Mouse (Mus musculus) heart, embryonic 11.5 days (tissue): Measurements from ENCODE around the gene Csrnp3. TPM values are rescaled to one million over a fixed set of nuclear protein-coding genes. Genes with fewer than 3 reads are reported as not detected.

Experiments
- ATAC-seq: fragments of 200-750 bp; cut with Nextera tagmentation; replicated peaks from 2 replicates; pipeline ENCODE4 v1.8.0; 2017; ENCODE audit warnings: moderate library complexity; ENCODE audit not compliant: insufficient number of reproducible peaks, low FRiP score, low TSS enrichment
- H3K27ac ChIP-seq: fragments of 300-500 bp; sonication (generic); 2 replicates; pipeline ENCODE4 v1.5.1; 2014; ENCODE audit warnings: mild to moderate bottlenecking, low read depth, low read length
- H3K27me3 ChIP-seq: fragments of 300-500 bp; sonication (generic); 2 replicates; pipeline ENCODE4 v1.6.1; 2014; ENCODE audit warnings: mild to moderate bottlenecking, low read length, mixed read lengths; ENCODE audit not compliant: control insufficient read depth, insufficient read depth
- H3K36me3 ChIP-seq: fragments of 300-500 bp; sonication (generic); 2 replicates; pipeline ENCODE4 v1.6.1; 2014; ENCODE audit warnings: mild to moderate bottlenecking, low read length, moderate library complexity, mixed read lengths; ENCODE audit not compliant: control insufficient read depth, insufficient read depth
- H3K4me1 ChIP-seq: fragments of 300-500 bp; sonication (generic); 2 replicates; pipeline ENCODE4 v1.6.1; 2014; ENCODE audit warnings: low read length; ENCODE audit not compliant: control insufficient read depth, insufficient read depth
- H3K4me2 ChIP-seq: fragments of 300-500 bp; sonication (generic); 2 replicates; pipeline ENCODE4 v1.6.1; 2014; ENCODE audit warnings: mild to moderate bottlenecking, moderate library complexity
- H3K4me3 ChIP-seq: fragments of 300-500 bp; sonication (generic); 2 replicates; pipeline ENCODE4 v1.5.1; 2014; ENCODE audit warnings: low read depth, low read length
- H3K9ac ChIP-seq: fragments of 300-500 bp; sonication (generic); 2 replicates; pipeline ENCODE4 v1.6.1; 2014; ENCODE audit warnings: mild to moderate bottlenecking, low read depth, low read length, moderate library complexity
- H3K9me3 ChIP-seq: fragments of 300-500 bp; sonication (generic); replicated peaks from 2 replicates; pipeline ENCODE4 v1.6.1; 2016; ENCODE audit warnings: low read length; ENCODE audit not compliant: control insufficient read depth
- WGBS: fragments of 180-500 bp; shearing (Covaris S2); extraction: QIAGEN DNeasy Blood & Tissue Kit; methylation state at CpG from one replicate; pipeline ENCODE4 v1.1.7; 2014; ENCODE audit not compliant: insufficient replicate concordance; 5-methylcytosine and 5-hydroxymethylcytosine counted together
- polyA plus RNA-seq: library from polyadenylated mRNA; unstranded; fragments of >200 nt; fragmentation: Nextera tagmentation; extraction: Ambion mirVana; gene quantifications from 2 replicates; pipeline ENCODE4 v1.2.1, GENCODE M21; 2014

Csrnp3 gene
- polyA plus RNA-seq, 1 experiment from 2014 or later: 2.2 TPM

- Histone ChIP-seq H3K27me3 (no peaks in the 10 kb centered on the region), H3K4me2 (no peak overlapping the region), H3K36me3 (no peaks in the 10 kb centered on the region), H3K4me3 (no peak overlapping the region), H3K9me3 (no peaks in the 10 kb centered on the region), H3K9ac (no peak overlapping the region), H3K27ac (no peak overlapping the region), H3K4me1 (no peaks in the 10 kb centered on the region)
- ATAC-seq: no peak
- 80% methylated on average over 1 of the region's 1 CpGs for WGBS
Measured at GRCm38 (mm10) chr2:65828699-65829098, 16.9 kb upstream of the Csrnp3 start.

GRCm38 (mm10) chr2:65832738-65833395 lies 12.7 kb upstream of the Csrnp3 start:
- Histone ChIP-seq H3K4me2 (no peak overlapping the region), H3K27ac (no peak overlapping the region), H3K9me3 (no peaks in the 10 kb centered on the region), H3K4me3 (no peak overlapping the region), H3K9ac (no peak overlapping the region), H3K4me1 (no peaks in the 10 kb centered on the region), H3K36me3 (no peaks in the 10 kb centered on the region), H3K27me3 (no peaks in the 10 kb centered on the region)
- no peak for ATAC-seq
- 82% methylated on average over 11 of the region's 11 CpGs for WGBS

GRCm38 (mm10) chr2:65833421-65833820 lies 12.1 kb upstream of the Csrnp3 start:
- H3K4me3 ChIP-seq: no peak overlapping the region
- ATAC-seq: no peak
- no peaks in the 10 kb centered on the region for H3K4me1 ChIP-seq
- H3K27ac ChIP-seq: no peak overlapping the region
- no peaks in the 10 kb centered on the region for H3K9me3 ChIP-seq
- no peak overlapping the region for H3K9ac ChIP-seq
- 83% methylated on average over 7 of the region's 7 CpGs for WGBS
- H3K36me3 ChIP-seq: no peaks in the 10 kb centered on the region
- no peaks in the 10 kb centered on the region for H3K27me3 ChIP-seq
- no peak overlapping the region for H3K4me2 ChIP-seq

DNA sequence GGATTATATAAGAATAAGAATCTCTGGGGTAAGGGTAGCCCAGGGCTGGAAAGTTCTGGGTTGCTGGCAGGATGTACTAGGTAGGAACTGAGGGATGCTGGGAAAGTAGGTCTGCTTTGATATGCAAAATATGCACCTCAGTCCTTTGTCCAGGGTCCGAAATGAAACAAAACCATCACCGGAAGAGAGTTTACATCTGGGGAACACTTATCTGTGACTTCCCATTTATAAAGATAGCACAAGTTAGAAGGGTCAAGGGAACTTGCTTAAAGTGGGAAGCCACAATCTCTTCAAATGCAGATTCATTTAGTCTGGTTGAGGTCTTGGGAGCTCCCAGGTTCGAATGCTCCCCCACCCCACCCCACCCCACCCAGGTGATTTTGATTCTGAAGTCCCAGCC lies 4.0 kb upstream of the Csrnp3 start:
- WGBS: 52% methylated on average over 3 of the region's 3 CpGs
- no peaks in the 10 kb centered on the region for H3K27me3 ChIP-seq
- no peak overlapping the region for H3K4me3 ChIP-seq
- no peak for ATAC-seq
- H3K9ac ChIP-seq: no peak overlapping the region
- no peaks in the 10 kb centered on the region for H3K9me3 ChIP-seq
- no peaks in the 10 kb centered on the region for H3K36me3 ChIP-seq
- H3K27ac ChIP-seq: no peak overlapping the region
- no peak overlapping the region for H3K4me2 ChIP-seq
- no peaks in the 10 kb centered on the region for H3K4me1 ChIP-seq

GRCm38 (mm10) chr2:65842356-65842755 lies 3.2 kb upstream of the Csrnp3 start:
- Histone ChIP-seq H3K27ac (no peak overlapping the region), H3K4me1 (no peaks in the 10 kb centered on the region), H3K36me3 (no peaks in the 10 kb centered on the region), H3K9ac (no peak overlapping the region), H3K27me3 (no peaks in the 10 kb centered on the region), H3K9me3 (no peaks in the 10 kb centered on the region), H3K4me3 (no peak overlapping the region), H3K4me2 (no peak overlapping the region)
- WGBS: 55% methylated on average over 3 of the region's 3 CpGs
- ATAC-seq: no peak

DNA sequence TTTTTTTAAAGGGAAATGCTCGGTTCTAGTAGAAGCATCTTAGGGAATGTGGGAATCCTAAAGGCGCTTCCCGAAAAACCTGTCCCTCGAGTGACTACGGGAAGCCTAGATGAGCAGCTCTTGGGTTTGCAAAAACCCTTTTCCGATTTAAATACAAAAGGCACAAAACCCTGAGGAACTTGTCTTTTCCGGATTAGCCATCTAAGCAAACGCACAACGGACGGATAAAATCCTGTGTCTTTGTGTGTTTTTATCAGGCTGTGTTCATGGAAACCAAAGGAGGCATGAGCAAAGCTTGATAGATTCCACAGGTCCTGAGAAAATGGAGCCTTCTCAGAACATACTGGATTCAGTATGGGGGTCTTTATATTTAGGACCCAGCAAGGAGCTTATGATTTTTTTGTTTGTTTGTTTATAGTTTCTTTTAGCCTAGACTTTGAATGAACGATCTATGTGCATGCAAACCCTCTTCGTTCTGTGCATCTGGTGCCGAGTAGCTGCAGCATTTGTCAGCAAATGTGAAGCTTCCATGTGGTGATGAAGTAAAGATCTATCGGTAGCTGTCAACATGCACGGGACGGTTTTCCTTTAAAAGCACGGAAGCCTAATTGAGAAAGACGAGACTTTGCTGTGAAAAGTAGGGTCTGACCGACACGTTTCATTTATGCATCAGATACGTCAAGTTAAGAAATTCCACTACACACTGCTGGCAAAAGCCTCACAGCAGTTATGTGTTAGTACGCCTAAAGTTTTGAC lies 611 bp downstream of the Csrnp3 start:
- Histone ChIP-seq H3K4me3 (peak overlapping the region; percentile 47), H3K9me3 (no peaks in the 10 kb centered on the region), H3K27ac (no peak overlapping the region), H3K4me1 (no peaks in the 10 kb centered on the region), H3K4me2 (peak overlapping the region; percentile 82), H3K9ac (peak overlapping the region; percentile 52; the same call in 1 of the 2 replicates), H3K27me3 (no peaks in the 10 kb centered on the region), H3K36me3 (no peaks in the 10 kb centered on the region)
- no peak for ATAC-seq
- 3% methylated on average over 22 of the region's 22 CpGs for WGBS

DNA sequence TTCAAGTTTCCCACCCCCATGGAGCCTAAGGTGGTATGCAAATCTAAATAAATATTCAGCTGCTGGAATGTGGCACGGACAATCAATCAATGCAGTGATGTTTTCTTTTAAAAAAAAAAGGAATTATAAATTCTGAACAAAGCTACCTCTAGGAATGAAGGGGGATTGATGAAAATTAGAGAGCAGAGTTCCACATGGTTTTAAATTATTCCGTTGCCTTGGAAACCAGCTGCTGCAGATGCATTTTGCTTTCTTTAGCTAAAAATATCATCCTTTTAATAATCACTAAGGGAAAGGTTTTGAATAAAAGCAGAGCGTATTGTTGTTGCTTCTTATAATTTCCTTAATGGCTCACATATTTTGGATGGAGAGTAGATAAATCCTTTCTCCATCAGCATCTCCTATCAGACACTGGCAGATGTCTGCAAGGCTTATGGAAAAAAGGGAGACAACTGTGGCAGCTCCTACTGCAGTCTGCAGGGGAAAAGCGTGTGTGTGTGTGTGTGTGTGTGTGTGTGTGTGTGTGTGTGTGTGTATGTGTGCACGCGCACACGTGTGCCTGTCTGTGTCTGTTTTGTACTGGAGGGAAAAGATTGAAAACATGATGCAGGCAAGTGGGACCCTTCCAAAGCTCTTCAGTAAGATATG lies 2.0 kb downstream of the Csrnp3 start:
- Histone ChIP-seq H3K9me3 (no peaks in the 10 kb centered on the region), H3K4me2 (no peak overlapping the region), H3K9ac (no peak overlapping the region), H3K36me3 (no peaks in the 10 kb centered on the region), H3K27me3 (no peaks in the 10 kb centered on the region), H3K4me3 (no peak overlapping the region), H3K27ac (no peak overlapping the region), H3K4me1 (no peaks in the 10 kb centered on the region)
- ATAC-seq: no peak
- WGBS: 41% methylated on average over 7 of the region's 7 CpGs

DNA sequence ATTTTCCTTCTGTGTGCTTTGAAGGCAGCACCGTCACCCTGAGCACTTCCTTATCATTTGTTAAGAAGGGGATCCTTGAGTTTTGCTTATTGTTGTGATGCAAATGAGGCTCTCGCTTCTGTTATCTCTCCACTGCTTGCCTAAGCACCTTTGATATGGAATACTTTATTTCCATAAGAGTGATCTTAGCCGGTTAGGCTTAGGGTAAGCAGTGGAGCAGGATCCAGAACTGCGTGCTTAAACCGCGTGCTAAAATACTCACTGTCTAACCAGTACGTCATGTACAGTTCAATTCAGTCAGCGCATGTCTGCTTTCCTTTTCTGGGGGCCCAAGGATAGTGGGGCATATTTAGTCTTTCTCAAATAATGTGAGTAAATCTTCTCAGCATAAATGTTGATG lies 3.1 kb downstream of the Csrnp3 start:
- Histone ChIP-seq H3K4me1 (no peaks in the 10 kb centered on the region), H3K27ac (no peak overlapping the region), H3K27me3 (no peaks in the 10 kb centered on the region), H3K9me3 (no peaks in the 10 kb centered on the region), H3K4me3 (no peak overlapping the region), H3K36me3 (no peaks in the 10 kb centered on the region), H3K4me2 (peak overlapping the region; percentile 25; the same call in 1 of the 2 replicates), H3K9ac (no peak overlapping the region)
- ATAC-seq: no peak
- WGBS: 37% methylated on average over 8 of the region's 8 CpGs
